Mouse (Mus musculus): ENCODE measurements at regions not wholly inside any gene's neighbourhood (a gene's known extent, or its start where the extent isn't known, plus 50 kb on each side); places are given as distances from the start of the nearest gene placed in this dataset.

DNA sequence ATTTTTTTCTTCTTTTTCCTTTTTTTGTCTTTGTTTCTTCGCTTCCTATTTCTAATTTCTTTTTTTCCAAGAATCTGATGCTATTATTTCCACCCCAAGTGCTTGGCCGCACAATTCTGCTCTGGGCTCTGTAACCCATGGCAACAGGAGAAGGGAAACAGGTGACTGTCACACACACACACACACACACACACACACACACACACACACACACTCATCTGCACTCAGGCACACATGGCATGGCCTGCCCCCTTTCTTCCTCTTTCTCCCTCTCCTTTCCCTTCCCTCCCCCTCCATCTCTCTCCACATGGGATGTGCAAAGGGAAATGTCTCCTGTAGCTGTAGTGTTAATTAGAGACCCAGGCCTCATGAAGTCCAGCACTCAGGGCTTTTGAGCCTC lies 239.7 kb downstream of the Mtx2 start:
- Histone ChIP-seq H3K9me3 (no peaks in the 10 kb centered on the region), H3K27me3 (peaks cover 11% of the 10 kb centered on the region), H3K27ac (no peak overlapping the region), H3K9ac (no peak overlapping the region), H3K4me3 (no peak overlapping the region), H3K4me1 (0 out of 2 replicates have a peak, but pooled peaks cover 3% of the 10 kb centered on the region), H3K36me3 (no peaks in the 10 kb centered on the region), H3K4me2 (no peak overlapping the region)
- no peak for ATAC-seq (ENCODE audit: borderline replicate concordance, extremely low read depth, low FRiP score, low TSS enrichment)
- 51% methylated on average over 2 of the region's 2 CpGs for WGBS

- 63% methylated on average over 2 of the region's 2 CpGs for WGBS
- H3K4me2 ChIP-seq, result no peak overlapping the region
- ATAC-seq (ENCODE audit: borderline replicate concordance, extremely low read depth, low FRiP score, low TSS enrichment), result no peak
- no peaks in the 10 kb centered on the region for H3K9me3 ChIP-seq
- no peaks in the 10 kb centered on the region for H3K27me3 ChIP-seq
- H3K36me3 ChIP-seq, result no peaks in the 10 kb centered on the region
- no peak overlapping the region for H3K9ac ChIP-seq
- H3K27ac ChIP-seq, result no peak overlapping the region
- H3K4me1 ChIP-seq, result 0 out of 2 replicates have a peak, but pooled peaks cover 7% of the 10 kb centered on the region
- no peak overlapping the region for H3K4me3 ChIP-seq
Measured at GRCm38 (mm10) chr2:75069321-75069720, 243.7 kb downstream of the Mtx2 start.

DNA sequence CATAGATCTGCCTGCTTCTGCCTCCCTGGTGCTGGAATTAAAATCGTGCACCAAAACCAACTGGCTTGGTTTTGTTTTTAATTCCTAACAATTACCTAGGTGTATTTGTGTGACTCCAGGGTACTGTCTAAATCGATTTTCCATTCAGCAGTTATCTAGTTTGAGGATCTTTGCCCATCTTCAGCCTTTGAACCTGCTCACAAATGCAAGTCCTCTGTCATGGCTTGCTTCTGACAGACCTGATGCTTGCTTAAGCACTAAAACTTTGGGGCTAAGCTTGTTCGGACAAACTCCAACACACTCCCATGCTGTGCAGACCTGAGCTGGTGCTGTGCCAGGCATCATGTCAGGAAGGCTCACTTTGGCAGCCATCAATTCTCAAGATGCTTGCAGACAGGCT lies 246.4 kb downstream of the Mtx2 start:
- ATAC-seq (ENCODE audit: borderline replicate concordance, extremely low read depth, low FRiP score, low TSS enrichment), result no peak
- whole genome bisulfite sequencing, result 67% methylated on average over 3 of the region's 3 CpGs
- H3K4me3 ChIP-seq, result no peak overlapping the region
- no peaks in the 10 kb centered on the region for H3K9me3 ChIP-seq
- H3K27me3 ChIP-seq, result no peaks in the 10 kb centered on the region
- H3K36me3 ChIP-seq, result no peaks in the 10 kb centered on the region
- no peak overlapping the region for H3K4me2 ChIP-seq
- H3K9ac ChIP-seq, result no peak overlapping the region
- 0 out of 2 replicates have a peak, but pooled peaks cover 4% of the 10 kb centered on the region for H3K4me1 ChIP-seq
- H3K27ac ChIP-seq, result no peak overlapping the region

DNA sequence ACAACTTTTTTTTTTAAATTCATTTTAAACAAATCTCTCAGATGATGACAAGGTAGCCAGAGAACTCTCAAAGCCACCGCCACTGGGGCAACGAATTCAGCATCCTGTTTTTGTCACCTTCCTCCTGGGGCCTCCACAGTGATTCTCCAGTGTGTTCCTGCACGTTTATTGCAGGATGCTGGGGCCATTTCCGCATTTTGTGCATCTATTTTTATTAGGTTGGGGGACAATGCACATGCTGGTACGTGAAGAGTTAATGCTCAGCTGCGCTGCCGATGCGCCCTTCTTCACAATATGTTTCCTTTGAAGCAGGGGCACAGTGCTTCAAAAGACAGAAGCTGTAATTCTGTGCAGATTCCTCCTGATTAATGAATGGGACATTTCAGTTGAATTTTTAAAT lies 246.9 kb downstream of the Mtx2 start:
- no peak overlapping the region for H3K9ac ChIP-seq
- no peak overlapping the region for H3K4me2 ChIP-seq
- ATAC-seq (ENCODE audit: borderline replicate concordance, extremely low read depth, low FRiP score, low TSS enrichment), result no peak
- no peak overlapping the region for H3K27ac ChIP-seq
- H3K4me3 ChIP-seq, result no peak overlapping the region
- 0 out of 2 replicates have a peak, but pooled peaks cover 4% of the 10 kb centered on the region for H3K4me1 ChIP-seq
- no peaks in the 10 kb centered on the region for H3K27me3 ChIP-seq
- H3K36me3 ChIP-seq, result no peaks in the 10 kb centered on the region
- no peaks in the 10 kb centered on the region for H3K9me3 ChIP-seq
- WGBS, result 34% methylated on average over 8 of the region's 8 CpGs

DNA sequence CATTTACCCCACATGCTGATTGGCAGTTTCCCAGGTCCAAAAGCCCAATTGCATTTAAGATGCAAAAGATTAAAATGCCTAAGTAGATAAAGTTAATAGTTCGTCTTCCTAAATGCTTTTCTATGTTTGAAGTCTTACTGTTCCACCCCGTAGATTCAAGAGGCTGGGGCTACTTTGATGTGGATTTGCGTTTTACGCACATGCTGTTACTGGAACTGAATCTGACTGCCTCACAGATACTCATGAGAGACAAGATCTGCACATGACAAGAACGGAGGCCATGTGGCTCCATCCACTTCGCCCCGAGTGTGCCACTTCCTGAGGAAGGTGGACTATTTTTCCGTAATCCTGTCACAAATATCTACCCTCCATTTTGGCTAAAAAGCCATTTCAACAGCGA lies 247.6 kb downstream of the Mtx2 start:
- ATAC-seq (ENCODE audit: borderline replicate concordance, extremely low read depth, low FRiP score, low TSS enrichment), result no peak
- Histone ChIP-seq H3K27me3 (no peaks in the 10 kb centered on the region), H3K4me3 (no peak overlapping the region), H3K36me3 (no peaks in the 10 kb centered on the region), H3K27ac (no peak overlapping the region), H3K9me3 (no peaks in the 10 kb centered on the region), H3K4me1 (0 out of 2 replicates have a peak, but pooled peaks cover 4% of the 10 kb centered on the region), H3K9ac (no peak overlapping the region), H3K4me2 (no peak overlapping the region)
- 60% methylated on average over 9 of the region's 9 CpGs for WGBS

- Histone ChIP-seq H3K27me3 (peaks cover 7% of the 10 kb centered on the region; the same call in 1 of the 2 replicates), H3K9me3 (no peaks in the 10 kb centered on the region), H3K27ac (no peak overlapping the region), H3K36me3 (no peaks in the 10 kb centered on the region), H3K9ac (no peak overlapping the region), H3K4me3 (no peak overlapping the region), H3K4me1 (0 out of 2 replicates have a peak, but pooled peaks cover 4% of the 10 kb centered on the region), H3K4me2 (no peak overlapping the region)
- 26% methylated on average over 12 of the region's 12 CpGs for WGBS
- ATAC-seq (ENCODE audit: borderline replicate concordance, extremely low read depth, low FRiP score, low TSS enrichment), result no peak
Measured at GRCm38 (mm10) chr2:75087164-75087563, 261.6 kb downstream of the Mtx2 start.

DNA sequence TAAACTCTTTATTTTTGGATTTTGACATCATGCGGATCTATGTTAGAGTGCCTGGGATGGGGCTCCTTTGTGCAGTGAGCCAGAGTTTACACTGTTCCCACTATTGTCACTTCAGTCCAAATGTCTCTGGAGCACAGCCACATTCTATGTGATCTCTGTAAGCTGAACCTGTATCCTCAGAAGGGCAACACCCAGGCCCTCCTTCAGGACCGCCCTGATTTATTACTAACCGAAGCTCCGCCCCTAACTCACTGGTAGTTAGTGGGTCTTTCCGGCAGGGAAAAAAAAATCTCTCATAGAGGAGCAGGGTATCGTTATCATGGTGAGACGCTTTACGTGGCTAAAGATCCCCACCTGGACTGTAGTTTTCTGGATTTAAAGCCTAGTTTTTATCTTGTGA lies 263.6 kb downstream of the Mtx2 start:
- Histone ChIP-seq H3K4me1 (0 out of 2 replicates have a peak, but pooled peaks cover 4% of the 10 kb centered on the region), H3K9ac (no peak overlapping the region), H3K36me3 (no peaks in the 10 kb centered on the region), H3K27me3 (peaks cover 7% of the 10 kb centered on the region; the same call in 1 of the 2 replicates), H3K9me3 (no peaks in the 10 kb centered on the region), H3K27ac (no peak overlapping the region), H3K4me3 (no peak overlapping the region), H3K4me2 (no peak overlapping the region)
- ATAC-seq (ENCODE audit: borderline replicate concordance, extremely low read depth, low FRiP score, low TSS enrichment), result no peak
- WGBS, result 38% methylated on average over 8 of the region's 8 CpGs

DNA sequence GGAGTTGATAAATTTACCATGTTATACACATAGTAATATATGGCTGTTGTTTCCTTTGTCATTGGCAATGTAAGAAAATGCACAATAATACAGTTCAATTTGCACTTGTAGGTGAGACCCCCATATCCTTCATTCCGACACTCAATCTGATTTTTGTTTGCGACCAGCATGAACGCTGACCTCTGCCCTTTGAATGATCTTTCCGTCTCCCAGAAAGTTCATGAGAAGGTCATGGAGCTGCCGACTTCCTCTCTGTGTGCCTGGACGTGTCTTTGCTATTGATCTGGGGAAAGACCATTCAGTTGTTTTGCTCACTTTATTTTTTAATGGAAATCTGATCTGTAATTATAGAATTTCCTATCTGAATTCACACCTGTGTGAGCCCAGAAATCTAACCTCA lies 264.0 kb downstream of the Mtx2 start:
- Histone ChIP-seq H3K9me3 (no peaks in the 10 kb centered on the region), H3K36me3 (no peaks in the 10 kb centered on the region), H3K4me3 (no peak overlapping the region), H3K4me1 (0 out of 2 replicates have a peak, but pooled peaks cover 4% of the 10 kb centered on the region), H3K27ac (no peak overlapping the region), H3K27me3 (peaks cover 7% of the 10 kb centered on the region; the same call in 1 of the 2 replicates), H3K9ac (no peak overlapping the region), H3K4me2 (no peak overlapping the region)
- no peak for ATAC-seq (ENCODE audit: borderline replicate concordance, extremely low read depth, low FRiP score, low TSS enrichment)
- 13% methylated on average over 6 of the region's 6 CpGs for WGBS

GRCm38 (mm10) chr2:75090439-75090838 lies 264.8 kb downstream of the Mtx2 start:
- Histone ChIP-seq H3K9ac (no peak overlapping the region), H3K9me3 (no peaks in the 10 kb centered on the region), H3K36me3 (no peaks in the 10 kb centered on the region), H3K4me1 (0 out of 2 replicates have a peak, but pooled peaks cover 4% of the 10 kb centered on the region), H3K27ac (no peak overlapping the region), H3K4me3 (no peak overlapping the region), H3K4me2 (no peak overlapping the region), H3K27me3 (peaks cover 7% of the 10 kb centered on the region; the same call in 1 of the 2 replicates)
- WGBS, result 42% methylated on average over 16 of the region's 16 CpGs
- ATAC-seq (ENCODE audit: borderline replicate concordance, extremely low read depth, low FRiP score, low TSS enrichment), result no peak

DNA sequence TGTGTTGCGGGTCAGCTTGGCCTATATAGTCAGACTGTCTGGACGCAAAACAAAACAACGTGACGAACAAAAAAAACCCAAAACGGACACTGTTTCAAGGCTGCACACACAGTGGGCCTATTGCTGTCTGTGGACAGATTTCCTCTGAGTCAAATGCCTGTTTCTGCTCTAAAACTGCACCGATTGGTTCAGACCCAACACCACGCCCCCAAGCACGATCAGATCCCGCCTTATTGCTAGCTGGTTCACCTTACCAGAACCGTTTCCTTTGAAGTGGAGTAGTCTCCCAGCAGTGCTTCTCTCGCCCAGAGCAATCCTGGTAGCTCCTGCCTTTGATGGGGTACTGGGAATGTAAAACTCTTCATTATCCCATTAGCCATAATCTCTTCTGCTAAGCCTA lies 275.9 kb downstream of the Mtx2 start:
- no peak overlapping the region for H3K4me2 ChIP-seq

GRCm38 (mm10) chr2:75112751-75113150 lies 287.1 kb downstream of the Mtx2 start:
- no peak overlapping the region for H3K4me2 ChIP-seq
- H3K27ac ChIP-seq, result no peak overlapping the region
- no peaks in the 10 kb centered on the region for H3K9me3 ChIP-seq
- WGBS, result 63% methylated on average over 9 of the region's 9 CpGs
- H3K27me3 ChIP-seq, result 0 out of 2 replicates have a peak, but pooled peaks cover 4% of the 10 kb centered on the region
- no peaks in the 10 kb centered on the region for H3K36me3 ChIP-seq
- no peaks in the 10 kb centered on the region for H3K4me1 ChIP-seq
- ATAC-seq (ENCODE audit: borderline replicate concordance, extremely low read depth, low FRiP score, low TSS enrichment), result no peak
- H3K4me3 ChIP-seq, result no peak overlapping the region
- no peak overlapping the region for H3K9ac ChIP-seq

More for the DNA sequence above, 275.9 kb downstream of the Mtx2 start:
- no peaks in the 10 kb centered on the region for H3K9me3 ChIP-seq
- no peaks in the 10 kb centered on the region for H3K4me1 ChIP-seq
- H3K36me3 ChIP-seq, result no peaks in the 10 kb centered on the region
- no peak for ATAC-seq (ENCODE audit: borderline replicate concordance, extremely low read depth, low FRiP score, low TSS enrichment)
- 44% methylated on average over 11 of the region's 11 CpGs for WGBS
- no peak overlapping the region for H3K4me3 ChIP-seq
- no peaks in the 10 kb centered on the region; the same call in 1 of the 2 replicates for H3K27me3 ChIP-seq
- H3K27ac ChIP-seq, result no peak overlapping the region
- H3K9ac ChIP-seq, result no peak overlapping the region

GRCm38 (mm10) chr2:75114375-75114774 lies 288.8 kb downstream of the Mtx2 start:
- H3K27me3 ChIP-seq, result 0 out of 2 replicates have a peak, but pooled peaks cover 5% of the 10 kb centered on the region
- no peak overlapping the region for H3K9ac ChIP-seq
- no peak for ATAC-seq (ENCODE audit: borderline replicate concordance, extremely low read depth, low FRiP score, low TSS enrichment)
- H3K36me3 ChIP-seq, result no peaks in the 10 kb centered on the region
- no peaks in the 10 kb centered on the region for H3K9me3 ChIP-seq
- no peak overlapping the region for H3K4me3 ChIP-seq
- H3K4me1 ChIP-seq, result no peaks in the 10 kb centered on the region
- H3K27ac ChIP-seq, result no peak overlapping the region
- H3K4me2 ChIP-seq, result no peak overlapping the region
- WGBS, result 45% methylated on average over 6 of the region's 6 CpGs
